In the genomic region with DNA sequence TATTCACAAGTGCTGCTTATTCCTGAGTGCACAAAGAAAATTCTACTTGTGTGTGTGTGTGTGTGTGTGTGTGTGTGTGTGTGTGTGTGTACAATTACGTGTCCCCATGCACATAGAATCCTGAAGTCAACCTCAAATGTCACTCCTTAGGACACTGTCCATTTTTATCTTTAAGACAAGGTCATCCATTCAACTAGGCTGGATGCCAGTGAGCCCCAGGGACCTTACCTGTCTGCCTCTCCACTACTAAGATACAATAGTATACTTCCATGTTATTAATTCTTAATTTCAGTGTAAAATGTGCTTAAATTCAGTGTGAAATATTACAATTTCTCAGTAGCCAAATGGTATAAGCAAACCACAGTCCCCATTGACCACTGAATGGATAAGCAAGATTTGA, we compare ENCODE assay signal across 19 mouse cellular contexts.
DNase-seq lines count a peak whose midpoint lies in the region; ATAC-seq and TF ChIP-seq lines count a peak whose summit lies in the region.
"Had no signal": no experiment of that assay in that cellular context is flagged by ENCODE, and none has a peak within 500 bp of the region (broad histone marks: within the 10 kb centered on the region; RNA-seq: fewer than 3 reads in every experiment).

No protein-coding gene starts in this region.

- no peak for TF ChIP-seq CTCF in hindbrain, postnatal 0 days (IDR thresholded peaks at IDR 0.05; ENCODE audit: low read depth)

- 0 out of 2 replicates have a peak overlapping the region, but pooled peaks have one; percentile 18 for H3K27ac ChIP-seq in embryonic facial prominence, embryonic 13.5 days
- H3K27ac ChIP-seq in embryonic facial prominence, embryonic 10.5 days (replicated peaks): no peak overlapping the region
- 0 out of 2 replicates have a peak overlapping the region, but pooled peaks have one; percentile 4 for H3K27ac ChIP-seq in hindbrain, postnatal 0 days
- no peak overlapping the region for H3K27ac ChIP-seq in hindbrain, embryonic 12.5 days
- H3K27ac ChIP-seq in midbrain, embryonic 13.5 days: no peak overlapping the region
- no peak overlapping the region for H3K27ac ChIP-seq in midbrain, embryonic 15.5 days
- 0 out of 2 replicates have a peak overlapping the region, but pooled peaks have one; percentile 31 for H3K27ac ChIP-seq in limb, embryonic 12.5 days
- H3K27ac ChIP-seq: embryonic facial prominence, embryonic 15.5 days; forebrain, embryonic 12.5 days; heart, embryonic 15.5 days; hindbrain, embryonic 10.5 days had no signal

- no peak for DNase-seq in embryonic facial prominence, embryonic 10.5 days (ENCODE audit: low spot score)
- no peak for DNase-seq in hindbrain, postnatal 0 days (ENCODE audit: low spot score)
- DNase-seq in urinary bladder, postnatal 14 days (ENCODE audit: low spot score): no peak
- DNase-seq: heart, adult 18-20 months; heart, postnatal 10 days; heart, postnatal 36 days had no signal

- no peaks in the 10 kb centered on the region for H3K27me3 ChIP-seq in embryonic facial prominence, embryonic 13.5 days
- no peaks in the 10 kb centered on the region for H3K27me3 ChIP-seq in embryonic facial prominence, embryonic 10.5 days (replicated peaks; ENCODE audit: low read depth, poor library complexity, severe bottlenecking)
- no peaks in the 10 kb centered on the region for H3K27me3 ChIP-seq in hindbrain, postnatal 0 days (ENCODE audit: insufficient read depth, low read length)
- H3K27me3 ChIP-seq in hindbrain, embryonic 12.5 days: no peaks in the 10 kb centered on the region
- H3K27me3 ChIP-seq in midbrain, embryonic 13.5 days: no peaks in the 10 kb centered on the region
- no peaks in the 10 kb centered on the region for H3K27me3 ChIP-seq in midbrain, embryonic 15.5 days (replicated peaks)
- no peaks in the 10 kb centered on the region for H3K27me3 ChIP-seq in limb, embryonic 12.5 days
- H3K27me3 ChIP-seq: embryonic facial prominence, embryonic 15.5 days; forebrain, embryonic 12.5 days; heart, embryonic 12.5 days; heart, embryonic 15.5 days had no signal

- WGBS in embryonic facial prominence, embryonic 13.5 days: 69% methylated on average over 1 of the region's 1 CpGs
- 73% methylated on average over 1 of the region's 1 CpGs for WGBS in embryonic facial prominence, embryonic 10.5 days
- 50% methylated on average over 1 of the region's 1 CpGs for WGBS in hindbrain, postnatal 0 days
- WGBS in hindbrain, embryonic 12.5 days: 50% methylated on average over 1 of the region's 1 CpGs
- WGBS in midbrain, embryonic 13.5 days: 78% methylated on average over 1 of the region's 1 CpGs
- WGBS in midbrain, embryonic 15.5 days: 71% methylated on average over 1 of the region's 1 CpGs
- WGBS in limb, embryonic 12.5 days: 55% methylated on average over 1 of the region's 1 CpGs

- H3K4me3 ChIP-seq in embryonic facial prominence, embryonic 13.5 days: no peak overlapping the region
- no peak overlapping the region for H3K4me3 ChIP-seq in embryonic facial prominence, embryonic 10.5 days
- H3K4me3 ChIP-seq in hindbrain, postnatal 0 days (ENCODE audit: low read length): no peak overlapping the region
- no peak overlapping the region for H3K4me3 ChIP-seq in hindbrain, embryonic 12.5 days
- H3K4me3 ChIP-seq in midbrain, embryonic 13.5 days (replicated peaks): no peak overlapping the region
- H3K4me3 ChIP-seq in midbrain, embryonic 15.5 days: no peak overlapping the region
- H3K4me3 ChIP-seq in limb, embryonic 12.5 days (replicated peaks): no peak overlapping the region
- H3K4me3 ChIP-seq: embryonic facial prominence, embryonic 15.5 days; forebrain, embryonic 12.5 days; heart, embryonic 12.5 days; heart, embryonic 15.5 days; hindbrain, embryonic 10.5 days had no signal

- peaks cover 6% of the 10 kb centered on the region for H3K4me1 ChIP-seq in embryonic facial prominence, embryonic 13.5 days
- peaks cover 8% of the 10 kb centered on the region for H3K4me1 ChIP-seq in embryonic facial prominence, embryonic 10.5 days
- no peaks in the 10 kb centered on the region for H3K4me1 ChIP-seq in hindbrain, postnatal 0 days (ENCODE audit: insufficient read depth, low read length)
- no peaks in the 10 kb centered on the region for H3K4me1 ChIP-seq in hindbrain, embryonic 12.5 days
- H3K4me1 ChIP-seq in midbrain, embryonic 13.5 days (replicated peaks): peaks cover 3% of the 10 kb centered on the region; the same call in 1 of the 2 replicates
- H3K4me1 ChIP-seq in midbrain, embryonic 15.5 days: no peaks in the 10 kb centered on the region
- H3K4me1 ChIP-seq in limb, embryonic 12.5 days (replicated peaks): peaks cover 9% of the 10 kb centered on the region
- H3K4me1 ChIP-seq: heart, embryonic 12.5 days; hindbrain, embryonic 10.5 days had no signal

- no peak overlapping the region for H3K9ac ChIP-seq in embryonic facial prominence, embryonic 13.5 days
- no peak overlapping the region for H3K9ac ChIP-seq in hindbrain, postnatal 0 days (replicated peaks; ENCODE audit: low read length)
- no peak overlapping the region for H3K9ac ChIP-seq in hindbrain, embryonic 12.5 days
- no peak overlapping the region for H3K9ac ChIP-seq in midbrain, embryonic 13.5 days (replicated peaks)
- H3K9ac ChIP-seq in midbrain, embryonic 15.5 days: no peak overlapping the region
- H3K9ac ChIP-seq in limb, embryonic 12.5 days (replicated peaks): no peak overlapping the region
- H3K9ac ChIP-seq: embryonic facial prominence, embryonic 15.5 days; forebrain, embryonic 12.5 days; heart, embryonic 12.5 days; heart, embryonic 15.5 days; hindbrain, embryonic 14.5 days had no signal

- no peaks in the 10 kb centered on the region for H3K36me3 ChIP-seq in embryonic facial prominence, embryonic 13.5 days
- H3K36me3 ChIP-seq in embryonic facial prominence, embryonic 10.5 days (replicated peaks): no peaks in the 10 kb centered on the region
- H3K36me3 ChIP-seq in hindbrain, postnatal 0 days (ENCODE audit: insufficient read depth, low read length): no peaks in the 10 kb centered on the region
- no peaks in the 10 kb centered on the region for H3K36me3 ChIP-seq in hindbrain, embryonic 12.5 days
- no peaks in the 10 kb centered on the region for H3K36me3 ChIP-seq in midbrain, embryonic 13.5 days
- H3K36me3 ChIP-seq in midbrain, embryonic 15.5 days (replicated peaks): no peaks in the 10 kb centered on the region
- H3K36me3 ChIP-seq in limb, embryonic 12.5 days: no peaks in the 10 kb centered on the region
- H3K36me3 ChIP-seq: embryonic facial prominence, embryonic 15.5 days; forebrain, embryonic 12.5 days; heart, embryonic 12.5 days; heart, embryonic 15.5 days; hindbrain, embryonic 10.5 days had no signal

- no peaks in the 10 kb centered on the region for H3K9me3 ChIP-seq in embryonic facial prominence, embryonic 13.5 days
- H3K9me3 ChIP-seq in embryonic facial prominence, embryonic 10.5 days: no peaks in the 10 kb centered on the region
- no peaks in the 10 kb centered on the region for H3K9me3 ChIP-seq in hindbrain, postnatal 0 days (ENCODE audit: low read length)
- H3K9me3 ChIP-seq in hindbrain, embryonic 12.5 days (replicated peaks): no peaks in the 10 kb centered on the region
- no peaks in the 10 kb centered on the region for H3K9me3 ChIP-seq in midbrain, embryonic 13.5 days
- H3K9me3 ChIP-seq in midbrain, embryonic 15.5 days: no peaks in the 10 kb centered on the region
- no peaks in the 10 kb centered on the region for H3K9me3 ChIP-seq in limb, embryonic 12.5 days
- H3K9me3 ChIP-seq: embryonic facial prominence, embryonic 15.5 days; forebrain, embryonic 12.5 days; heart, embryonic 12.5 days; heart, embryonic 15.5 days; hindbrain, embryonic 10.5 days had no signal

- ATAC-seq in embryonic facial prominence, embryonic 13.5 days (ENCODE audit: insufficient number of reproducible peaks, insufficient read depth, low FRiP score, low TSS enrichment, low read depth): no peak
- no peak for ATAC-seq in hindbrain, postnatal 0 days
- ATAC-seq in hindbrain, embryonic 12.5 days (ENCODE audit: low FRiP score): no peak
- ATAC-seq in midbrain, embryonic 13.5 days: peak; percentile 17; the same call in 1 of the 2 replicates
- ATAC-seq in midbrain, embryonic 15.5 days (replicated peaks): no peak
- ATAC-seq in limb, embryonic 12.5 days (ENCODE audit: insufficient number of reproducible peaks, insufficient read depth, low FRiP score, low TSS enrichment, low read depth): no peak
- ATAC-seq: CD4-positive, CD25-positive, alpha-beta regulatory T cell, adult 4 months; intestine, postnatal 0 days had no signal

- no peak overlapping the region for H3K4me2 ChIP-seq in embryonic facial prominence, embryonic 13.5 days
- no peak overlapping the region for H3K4me2 ChIP-seq in hindbrain, postnatal 0 days (ENCODE audit: low read depth, low read length)
- no peak overlapping the region for H3K4me2 ChIP-seq in hindbrain, embryonic 12.5 days (replicated peaks)
- H3K4me2 ChIP-seq in midbrain, embryonic 13.5 days (replicated peaks): no peak overlapping the region
- no peak overlapping the region for H3K4me2 ChIP-seq in midbrain, embryonic 15.5 days
- no peak overlapping the region for H3K4me2 ChIP-seq in limb, embryonic 12.5 days
- H3K4me2 ChIP-seq: embryonic facial prominence, embryonic 15.5 days; forebrain, embryonic 12.5 days; heart, embryonic 12.5 days; heart, embryonic 15.5 days; hindbrain, embryonic 14.5 days had no signal

Comparison
In these comparisons a context has a peak if more than half of its experiments do, and no peak if none do; other contexts are left out.
1. H3K27ac ChIP-seq: peak in embryonic facial prominence, embryonic 13.5 days (single experiment), hindbrain, postnatal 0 days (single experiment) and limb, embryonic 12.5 days (single experiment); none in embryonic facial prominence, embryonic 10.5 days (single experiment), hindbrain, embryonic 12.5 days (single experiment), midbrain, embryonic 13.5 days (single experiment) and midbrain, embryonic 15.5 days (single experiment).